Mouse (Mus musculus): ENCODE results near the gene Acsbg2. TPM values are rescaled to one million over a fixed set of nuclear protein-coding genes. Genes with fewer than 3 reads are reported as not detected.

Acsbg2 gene
- total RNA-seq, 1 experiment, result 0.58 TPM

GRCm38 (mm10) chr17:56871767-56872166 is 2.5 kb downstream of the Acsbg2 start:
- no peak overlapping the region for H3K9ac ChIP-seq (ENCODE audit: insufficient read depth, low read depth, low read length, poor library complexity, severe bottlenecking)
- H3K27ac ChIP-seq (ENCODE audit: insufficient read depth, low read depth, low read length, poor library complexity, severe bottlenecking), result no peak overlapping the region
- H3K4me3 ChIP-seq (ENCODE audit: insufficient read depth in 1 of 2, low read depth in 1 of 2, low read length in 2 of 2, poor library complexity in 1 of 2, severe bottlenecking in 1 of 2), result no peak overlapping the region
- TF ChIP-seq HCFC1 (IDR thresholded peaks at IDR 0.05; ENCODE audit: borderline replicate concordance, insufficient read depth, low read length), result no peak
- TF ChIP-seq CHD2 (IDR thresholded peaks at IDR 0.05; ENCODE audit: low read depth, low read length), result no peak
- no peak for TF ChIP-seq ZNF384 (IDR thresholded peaks at IDR 0.05; ENCODE audit: low read depth, low read length)
- TF ChIP-seq MAFK (IDR thresholded peaks at IDR 0.05; ENCODE audit: insufficient read depth, low read depth, low read length), result no peak
- TF ChIP-seq ZC3H11A (IDR thresholded peaks at IDR 0.05; ENCODE audit: borderline replicate concordance, low read depth, low read length), result no peak
- H3K4me1 ChIP-seq (ENCODE audit: control insufficient read depth in 2 of 2, insufficient read depth in 2 of 2, low read length in 2 of 2, poor library complexity in 1 of 2), result peaks cover 15 to 31% of the 10 kb centered on the region in 2 experiments
- no peaks in the 10 kb centered on the region for H3K36me3 ChIP-seq (ENCODE audit: control insufficient read depth, insufficient read depth, low read length, poor library complexity, severe bottlenecking)
- H3K9me3 ChIP-seq (ENCODE audit: control insufficient read depth, insufficient read depth, low read depth, low read length), result no peaks in the 10 kb centered on the region
- in situ Hi-C loops (cut with MboI; ENCODE audit: low sequenced_read_pairs in 2 of 2, unreplicated experiment in 2 of 2), result no loop called here
- DNase-seq (ENCODE audit: low read depth, low spot score), result no peak

- H3K9ac ChIP-seq (ENCODE audit: insufficient read depth, low read depth, low read length, poor library complexity, severe bottlenecking), result peak overlapping the region; percentile 52; the same call in 1 of the 2 replicates
- H3K27ac ChIP-seq (ENCODE audit: insufficient read depth, low read depth, low read length, poor library complexity, severe bottlenecking), result peak overlapping the region; percentile 77
- peaks cover 10 to 25% of the 10 kb centered on the region in 2 experiments for H3K4me1 ChIP-seq (ENCODE audit: control insufficient read depth in 2 of 2, insufficient read depth in 2 of 2, low read length in 2 of 2, poor library complexity in 1 of 2)
- H3K9me3 ChIP-seq (ENCODE audit: control insufficient read depth, insufficient read depth, low read depth, low read length), result no peaks in the 10 kb centered on the region
- peak overlapping the region; percentile 29 to 54; a peak in 3 of 4 replicates for H3K4me3 ChIP-seq (ENCODE audit: insufficient read depth in 1 of 2, low read depth in 1 of 2, low read length in 2 of 2, poor library complexity in 1 of 2, severe bottlenecking in 1 of 2)
- H3K36me3 ChIP-seq (ENCODE audit: control insufficient read depth, insufficient read depth, low read length, poor library complexity, severe bottlenecking), result no peaks in the 10 kb centered on the region
- no peak for TF ChIP-seq CHD2 (IDR thresholded peaks at IDR 0.05; ENCODE audit: low read depth, low read length)
- TF ChIP-seq HCFC1 (IDR thresholded peaks at IDR 0.05; ENCODE audit: borderline replicate concordance, insufficient read depth, low read length), result no peak
- TF ChIP-seq ZNF384 (IDR thresholded peaks at IDR 0.05; ENCODE audit: low read depth, low read length), result no peak
- no peak for TF ChIP-seq ZC3H11A (IDR thresholded peaks at IDR 0.05; ENCODE audit: borderline replicate concordance, low read depth, low read length)
- TF ChIP-seq MAFK (IDR thresholded peaks at IDR 0.05; ENCODE audit: insufficient read depth, low read depth, low read length), result no peak
- peak; percentile 57 for DNase-seq (ENCODE audit: low read depth, low spot score)
- in situ Hi-C loops (cut with MboI; ENCODE audit: low sequenced_read_pairs in 2 of 2, unreplicated experiment in 2 of 2), result no loop called here
Observed at GRCm38 (mm10) chr17:56870287-56870953, 3.8 kb downstream of the Acsbg2 start.

- no peak overlapping the region for H3K9ac ChIP-seq (ENCODE audit: insufficient read depth, low read depth, low read length, poor library complexity, severe bottlenecking)
- peak overlapping the region; percentile 77; the same call in 1 of the 2 replicates for H3K27ac ChIP-seq (ENCODE audit: insufficient read depth, low read depth, low read length, poor library complexity, severe bottlenecking)
- H3K36me3 ChIP-seq (ENCODE audit: control insufficient read depth, insufficient read depth, low read length, poor library complexity, severe bottlenecking), result no peaks in the 10 kb centered on the region
- H3K9me3 ChIP-seq (ENCODE audit: control insufficient read depth, insufficient read depth, low read depth, low read length), result no peaks in the 10 kb centered on the region
- peak; percentile 45 for DNase-seq (ENCODE audit: low read depth, low spot score)
- H3K4me1 ChIP-seq (ENCODE audit: control insufficient read depth in 2 of 2, insufficient read depth in 2 of 2, low read length in 2 of 2, poor library complexity in 1 of 2), result peaks cover 10 to 27% of the 10 kb centered on the region in 2 experiments
- in situ Hi-C loops (cut with MboI; ENCODE audit: low sequenced_read_pairs in 2 of 2, unreplicated experiment in 2 of 2), result no loop called here
- H3K4me3 ChIP-seq (ENCODE audit: insufficient read depth in 1 of 2, low read depth in 1 of 2, low read length in 2 of 2, poor library complexity in 1 of 2, severe bottlenecking in 1 of 2), result peak overlapping the region in 1 of 2 experiments; percentile 54; a peak in 1 of 4 replicates
- no peak for TF ChIP-seq HCFC1 (IDR thresholded peaks at IDR 0.05; ENCODE audit: borderline replicate concordance, insufficient read depth, low read length)
Observed at GRCm38 (mm10) chr17:56869481-56869977, 4.7 kb downstream of the Acsbg2 start.

- no peak overlapping the region for H3K4me3 ChIP-seq (ENCODE audit: insufficient read depth in 1 of 2, low read depth in 1 of 2, low read length in 2 of 2, poor library complexity in 1 of 2, severe bottlenecking in 1 of 2)
- no peak overlapping the region; the same call in 1 of the 2 replicates for H3K9ac ChIP-seq (ENCODE audit: insufficient read depth, low read depth, low read length, poor library complexity, severe bottlenecking)
- in situ Hi-C loops (cut with MboI; ENCODE audit: low sequenced_read_pairs in 2 of 2, unreplicated experiment in 2 of 2), result no loop called here
- no peaks in the 10 kb centered on the region for H3K9me3 ChIP-seq (ENCODE audit: control insufficient read depth, insufficient read depth, low read depth, low read length)
- H3K4me1 ChIP-seq (ENCODE audit: control insufficient read depth in 2 of 2, insufficient read depth in 2 of 2, low read length in 2 of 2, poor library complexity in 1 of 2), result peaks cover 3 to 20% of the 10 kb centered on the region in 2 experiments
- H3K36me3 ChIP-seq (ENCODE audit: control insufficient read depth, insufficient read depth, low read length, poor library complexity, severe bottlenecking), result no peaks in the 10 kb centered on the region
- TF ChIP-seq MAFK (IDR thresholded peaks at IDR 0.05; ENCODE audit: insufficient read depth, low read depth, low read length) (no peak), CHD2 (IDR thresholded peaks at IDR 0.05; ENCODE audit: low read depth, low read length) (no peak), ZC3H11A (IDR thresholded peaks at IDR 0.05; ENCODE audit: borderline replicate concordance, low read depth, low read length) (no peak)
- DNase-seq (ENCODE audit: low read depth, low spot score), result no peak
- H3K27ac ChIP-seq (ENCODE audit: insufficient read depth, low read depth, low read length, poor library complexity, severe bottlenecking), result peak overlapping the region; percentile 69; the same call in 1 of the 2 replicates
Observed at GRCm38 (mm10) chr17:56866071-56866470, 8.2 kb downstream of the Acsbg2 start.
